Mouse (Mus musculus): ENCODE results near the gene Agtr1a. TPM values are rescaled to one million over a fixed set of nuclear protein-coding genes. Genes with fewer than 3 reads are reported as not detected.

Agtr1a gene
- polyA plus RNA-seq, 1 experiment from 2014 or later, result 8.2 TPM

- Histone ChIP-seq H3K9ac (no peak overlapping the region), H3K9me3 (replicated peaks) (no peaks in the 10 kb centered on the region), H3K27ac (ENCODE audit: poor library complexity, severe bottlenecking) (no peak overlapping the region), H3K4me1 (replicated peaks) (peaks cover 14% of the 10 kb centered on the region; the same call in 1 of the 2 replicates), H3K4me2 (no peak overlapping the region), H3K27me3 (replicated peaks) (no peaks in the 10 kb centered on the region), H3K36me3 (no peaks in the 10 kb centered on the region), H3K4me3 (no peak overlapping the region)
- ATAC-seq (ENCODE audit: insufficient number of reproducible peaks, low FRiP score), result no peak
- WGBS, result 83% methylated on average over 19 of the region's 19 CpGs
Measured at GRCm38 (mm10) chr13:30341987-30342898, 6.0 kb downstream of the Agtr1a start.

- Histone ChIP-seq H3K9me3 (replicated peaks) (no peaks in the 10 kb centered on the region), H3K27ac (ENCODE audit: poor library complexity, severe bottlenecking) (peak overlapping the region; percentile 88), H3K4me1 (replicated peaks) (peaks cover 14% of the 10 kb centered on the region; the same call in 1 of the 2 replicates), H3K4me3 (peak overlapping the region; percentile 30), H3K27me3 (replicated peaks) (no peaks in the 10 kb centered on the region), H3K36me3 (no peaks in the 10 kb centered on the region), H3K4me2 (peak overlapping the region; percentile 59), H3K9ac (0 out of 2 replicates have a peak overlapping the region, but pooled peaks have one; percentile 32)
- 49% methylated on average over 11 of the region's 11 CpGs for WGBS
- peak; percentile 59; the same call in 1 of the 2 replicates for ATAC-seq (ENCODE audit: insufficient number of reproducible peaks, low FRiP score)
Measured at GRCm38 (mm10) chr13:30345427-30345913, 9.2 kb downstream of the Agtr1a start.

GRCm38 (mm10) chr13:30346881-30347280, 10.6 kb downstream of the Agtr1a start:
- Histone ChIP-seq H3K27ac (ENCODE audit: poor library complexity, severe bottlenecking) (no peak overlapping the region), H3K4me2 (no peak overlapping the region), H3K9ac (no peak overlapping the region), H3K27me3 (replicated peaks) (no peaks in the 10 kb centered on the region), H3K36me3 (no peaks in the 10 kb centered on the region), H3K9me3 (replicated peaks) (no peaks in the 10 kb centered on the region), H3K4me3 (no peak overlapping the region), H3K4me1 (replicated peaks) (peaks cover 14% of the 10 kb centered on the region; the same call in 1 of the 2 replicates)
- ATAC-seq (ENCODE audit: insufficient number of reproducible peaks, low FRiP score), result no peak
- 81% methylated on average over 4 of the region's 4 CpGs for WGBS

GRCm38 (mm10) chr13:30348306-30348705, 12.1 kb downstream of the Agtr1a start:
- H3K27ac ChIP-seq (ENCODE audit: poor library complexity, severe bottlenecking), result no peak overlapping the region
- H3K9ac ChIP-seq, result no peak overlapping the region
- H3K27me3 ChIP-seq (replicated peaks), result no peaks in the 10 kb centered on the region
- no peak overlapping the region for H3K4me3 ChIP-seq
- peaks cover 8% of the 10 kb centered on the region; the same call in 1 of the 2 replicates for H3K4me1 ChIP-seq (replicated peaks)
- no peaks in the 10 kb centered on the region for H3K9me3 ChIP-seq (replicated peaks)
- no peak overlapping the region for H3K4me2 ChIP-seq
- H3K36me3 ChIP-seq, result no peaks in the 10 kb centered on the region
- ATAC-seq (ENCODE audit: insufficient number of reproducible peaks, low FRiP score), result no peak

- Histone ChIP-seq H3K9ac (no peak overlapping the region), H3K9me3 (replicated peaks) (no peaks in the 10 kb centered on the region), H3K36me3 (no peaks in the 10 kb centered on the region), H3K4me3 (no peak overlapping the region), H3K4me2 (no peak overlapping the region), H3K4me1 (replicated peaks) (no peaks in the 10 kb centered on the region), H3K27ac (ENCODE audit: poor library complexity, severe bottlenecking) (no peak overlapping the region), H3K27me3 (replicated peaks) (no peaks in the 10 kb centered on the region)
- WGBS, result 76% methylated on average over 13 of the region's 13 CpGs
- no peak for ATAC-seq (ENCODE audit: insufficient number of reproducible peaks, low FRiP score)
Measured at GRCm38 (mm10) chr13:30351966-30352365, 15.7 kb downstream of the Agtr1a start.

GRCm38 (mm10) chr13:30354991-30355580, 18.8 kb downstream of the Agtr1a start:
- Histone ChIP-seq H3K9ac (no peak overlapping the region), H3K4me1 (replicated peaks) (no peaks in the 10 kb centered on the region), H3K9me3 (replicated peaks) (no peaks in the 10 kb centered on the region), H3K4me2 (no peak overlapping the region), H3K27me3 (replicated peaks) (no peaks in the 10 kb centered on the region), H3K27ac (ENCODE audit: poor library complexity, severe bottlenecking) (no peak overlapping the region), H3K4me3 (no peak overlapping the region), H3K36me3 (no peaks in the 10 kb centered on the region)
- no peak for ATAC-seq (ENCODE audit: insufficient number of reproducible peaks, low FRiP score)
- 87% methylated on average over 6 of the region's 6 CpGs for WGBS

GRCm38 (mm10) chr13:30355979-30356378, 19.7 kb downstream of the Agtr1a start:
- 79% methylated on average over 2 of the region's 2 CpGs for WGBS
- ATAC-seq (ENCODE audit: insufficient number of reproducible peaks, low FRiP score), result no peak

GRCm38 (mm10) chr13:30358456-30359168, 22.4 kb downstream of the Agtr1a start:
- Histone ChIP-seq H3K4me1 (replicated peaks) (peaks cover 7% of the 10 kb centered on the region; the same call in 1 of the 2 replicates), H3K27me3 (replicated peaks) (no peaks in the 10 kb centered on the region), H3K4me2 (no peak overlapping the region), H3K4me3 (no peak overlapping the region), H3K9me3 (replicated peaks) (no peaks in the 10 kb centered on the region), H3K36me3 (no peaks in the 10 kb centered on the region), H3K27ac (ENCODE audit: poor library complexity, severe bottlenecking) (no peak overlapping the region), H3K9ac (no peak overlapping the region)
- ATAC-seq (ENCODE audit: insufficient number of reproducible peaks, low FRiP score), result no peak
- 72% methylated on average over 4 of the region's 4 CpGs for WGBS

More at GRCm38 (mm10) chr13:30355979-30356378, 19.7 kb downstream of the Agtr1a start:
- H3K4me2 ChIP-seq, result no peak overlapping the region
- H3K9ac ChIP-seq, result no peak overlapping the region
- no peaks in the 10 kb centered on the region for H3K36me3 ChIP-seq
- no peak overlapping the region for H3K4me3 ChIP-seq
- H3K27ac ChIP-seq (ENCODE audit: poor library complexity, severe bottlenecking), result no peak overlapping the region
- peaks cover 3% of the 10 kb centered on the region; the same call in 1 of the 2 replicates for H3K4me1 ChIP-seq (replicated peaks)
- no peaks in the 10 kb centered on the region for H3K9me3 ChIP-seq (replicated peaks)
- H3K27me3 ChIP-seq (replicated peaks), result no peaks in the 10 kb centered on the region

- Histone ChIP-seq H3K27me3 (replicated peaks) (no peaks in the 10 kb centered on the region), H3K4me3 (no peak overlapping the region), H3K9ac (no peak overlapping the region), H3K27ac (ENCODE audit: poor library complexity, severe bottlenecking) (no peak overlapping the region), H3K4me2 (no peak overlapping the region), H3K4me1 (replicated peaks) (peaks cover 9% of the 10 kb centered on the region; the same call in 1 of the 2 replicates), H3K36me3 (no peaks in the 10 kb centered on the region), H3K9me3 (replicated peaks) (no peaks in the 10 kb centered on the region)
- WGBS, result 87% methylated on average over 2 of the region's 2 CpGs
- no peak for ATAC-seq (ENCODE audit: insufficient number of reproducible peaks, low FRiP score)
Measured at GRCm38 (mm10) chr13:30359886-30360285, 23.6 kb downstream of the Agtr1a start.

GRCm38 (mm10) chr13:30361002-30361401, 24.8 kb downstream of the Agtr1a start:
- H3K27me3 ChIP-seq (replicated peaks), result no peaks in the 10 kb centered on the region
- H3K27ac ChIP-seq (ENCODE audit: poor library complexity, severe bottlenecking), result no peak overlapping the region
- no peak overlapping the region for H3K4me3 ChIP-seq
- ATAC-seq (ENCODE audit: insufficient number of reproducible peaks, low FRiP score), result no peak
- no peak overlapping the region for H3K9ac ChIP-seq
- H3K4me1 ChIP-seq (replicated peaks), result peaks cover 9% of the 10 kb centered on the region; the same call in 1 of the 2 replicates
- no peaks in the 10 kb centered on the region for H3K9me3 ChIP-seq (replicated peaks)
- WGBS, result 47% methylated on average over 5 of the region's 5 CpGs
- no peaks in the 10 kb centered on the region for H3K36me3 ChIP-seq
- no peak overlapping the region for H3K4me2 ChIP-seq

GRCm38 (mm10) chr13:30362048-30362447, 25.8 kb downstream of the Agtr1a start:
- no peak overlapping the region for H3K4me3 ChIP-seq
- WGBS, result 81% methylated on average over 6 of the region's 6 CpGs
- no peak overlapping the region for H3K4me2 ChIP-seq

More at GRCm38 (mm10) chr13:30362048-30362447, 25.8 kb downstream of the Agtr1a start:
- Histone ChIP-seq H3K27ac (ENCODE audit: poor library complexity, severe bottlenecking) (no peak overlapping the region), H3K36me3 (no peaks in the 10 kb centered on the region), H3K9ac (no peak overlapping the region), H3K27me3 (replicated peaks) (no peaks in the 10 kb centered on the region), H3K9me3 (replicated peaks) (no peaks in the 10 kb centered on the region), H3K4me1 (replicated peaks) (peaks cover 9% of the 10 kb centered on the region; the same call in 1 of the 2 replicates)
- ATAC-seq (ENCODE audit: insufficient number of reproducible peaks, low FRiP score), result no peak

Data from heart, embryonic 12.5 days (tissue).